Mouse (Mus musculus) liver, embryonic 13.5 days (tissue): ENCODE data around the gene Ramp2. TPM values are rescaled to one million over a fixed set of nuclear protein-coding genes. Genes with fewer than 3 reads are reported as not detected.

Experiments
- ATAC-seq: fragments of 200-750 bp; cut with Nextera tagmentation; 2 replicates; pipeline ENCODE4 v1.8.0; 2017; ENCODE audit warnings: low read depth, mild to moderate bottlenecking, moderate number of reproducible peaks, moderate library complexity
- DNase-seq: peaks from one replicate; pipeline ENCODE4 v3.0.0; 2022
- H3K27ac ChIP-seq: fragments of 300-500 bp; sonication (generic); 2 replicates; pipeline ENCODE4 v1.5.1; 2015; ENCODE audit warnings: moderate library complexity, mild to moderate bottlenecking, inconsistent platforms
- H3K27me3 ChIP-seq: fragments of 300-500 bp; sonication (generic); 2 replicates; pipeline ENCODE4 v1.6.1; 2015; ENCODE audit warnings: mild to moderate bottlenecking, inconsistent platforms
- H3K36me3 ChIP-seq: fragments of 300-500 bp; sonication (generic); 2 replicates; pipeline ENCODE4 v1.6.1; 2015; ENCODE audit warnings: mild to moderate bottlenecking, inconsistent platforms
- H3K4me1 ChIP-seq: fragments of 300-500 bp; sonication (generic); replicated peaks from 2 replicates; pipeline ENCODE4 v1.6.1; 2015; ENCODE audit warnings: inconsistent platforms
- H3K4me2 ChIP-seq: fragments of 300-500 bp; sonication (generic); 2 replicates; pipeline ENCODE4 v1.6.1; 2015; ENCODE audit warnings: inconsistent platforms, mild to moderate bottlenecking, moderate library complexity
- H3K4me3 ChIP-seq: fragments of 300-500 bp; sonication (generic); replicated peaks from 2 replicates; pipeline ENCODE4 v1.5.1; 2015; ENCODE audit warnings: mild to moderate bottlenecking, inconsistent platforms
- H3K9ac ChIP-seq: fragments of 300-500 bp; sonication (generic); 2 replicates; pipeline ENCODE4 v1.6.1; 2015; ENCODE audit warnings: mild to moderate bottlenecking, inconsistent platforms
- H3K9me3 ChIP-seq: fragments of 300-500 bp; sonication (generic); replicated peaks from 2 replicates; pipeline ENCODE4 v1.6.1; 2016; ENCODE audit warnings: inconsistent platforms
- WGBS: fragments of 180-500 bp; shearing (Covaris S2); methylation state at CpG from one replicate; pipeline ENCODE4 v1.1.7; 2015; ENCODE audit not compliant: insufficient replicate concordance; 5-methylcytosine and 5-hydroxymethylcytosine counted together
- polyA plus RNA-seq: library from polyadenylated mRNA; unstranded; fragments of >200 nt; fragmentation: Nextera tagmentation; extraction: Ambion mirVana; gene quantifications from 2 replicates; pipeline ENCODE4 v1.2.1, GENCODE M21; 2015

The Ramp2 gene
- polyA plus RNA-seq, 1 experiment from 2014 or later, result 23.4 TPM

- H3K4me2 ChIP-seq, result no peak overlapping the region
- no peak overlapping the region for H3K4me3 ChIP-seq
- peaks cover 12% of the 10 kb centered on the region for H3K4me1 ChIP-seq
- no peak for DNase-seq
- peaks cover 96% of the 10 kb centered on the region for H3K36me3 ChIP-seq
- no peaks in the 10 kb centered on the region for H3K9me3 ChIP-seq
- no peak overlapping the region for H3K27ac ChIP-seq
- WGBS, result 96% methylated on average over 8 of the region's 8 CpGs
- ATAC-seq, result no peak
- H3K9ac ChIP-seq, result no peak overlapping the region
- H3K27me3 ChIP-seq, result no peaks in the 10 kb centered on the region
These were observed 49.4 kb downstream of the Ramp2 start for GRCm38 (mm10) chr11:101295191-101295590.

- 49% methylated on average over 7 of the region's 7 CpGs for WGBS
- peaks cover 28% of the 10 kb centered on the region for H3K4me1 ChIP-seq
- peak overlapping the region; percentile 93 for H3K9ac ChIP-seq
- H3K9me3 ChIP-seq, result no peaks in the 10 kb centered on the region
- ATAC-seq (no peak), DNase-seq (no peak)
- H3K27me3 ChIP-seq, result no peaks in the 10 kb centered on the region
- peak overlapping the region; percentile 90 for H3K4me2 ChIP-seq
- peak overlapping the region; percentile 88 for H3K27ac ChIP-seq
- H3K4me3 ChIP-seq, result peak overlapping the region; percentile 94
- peaks cover 44% of the 10 kb centered on the region for H3K36me3 ChIP-seq
These were observed 55.1 kb downstream of the Ramp2 start for GRCm38 (mm10) chr11:101300881-101301280.

- peaks cover 4% of the 10 kb centered on the region; the same call in 1 of the 2 replicates for H3K27me3 ChIP-seq
- no peaks in the 10 kb centered on the region for H3K9me3 ChIP-seq
- DNase-seq, result no peak
- peak overlapping the region; percentile 88 for H3K27ac ChIP-seq
- H3K4me1 ChIP-seq, result peaks cover 28% of the 10 kb centered on the region
- H3K36me3 ChIP-seq, result peaks cover 38% of the 10 kb centered on the region
- peak; percentile 57 for ATAC-seq
- peak overlapping the region; percentile 94 for H3K4me3 ChIP-seq
- 8% methylated on average over 26 of the region's 26 CpGs for WGBS
- peak overlapping the region; percentile 90 for H3K4me2 ChIP-seq
- H3K9ac ChIP-seq, result peak overlapping the region; percentile 93
These were observed 55.6 kb downstream of the Ramp2 start for GRCm38 (mm10) chr11:101301299-101302003.

GRCm38 (mm10) chr11:101302004-101302798 is 56.4 kb downstream of the Ramp2 start, which contains the start of gene Becn1:
Becn1 (minus strand) TSS chr11:101302286.
- Histone ChIP-seq H3K9me3 (no peaks in the 10 kb centered on the region), H3K4me3 (peak within 1 kb of the TSS; percentile 94), H3K4me2 (peak within 1 kb of the TSS; percentile 90), H3K36me3 (peaks cover 33% of the 10 kb centered on the region), H3K27me3 (peaks cover 10% of the 10 kb centered on the region), H3K9ac (peak within 1 kb of the TSS; percentile 93), H3K27ac (peak within 1 kb of the TSS; percentile 88), H3K4me1 (peaks cover 28% of the 10 kb centered on the region)
- 6% methylated on average over 39 of the region's 39 CpGs for WGBS
- DNase-seq, result peak; percentile 92
- ATAC-seq, result peak; percentile 96

GRCm38 (mm10) chr11:101307744-101308143 is 61.9 kb downstream of the Ramp2 start:
- no peaks in the 10 kb centered on the region for H3K9me3 ChIP-seq
- WGBS, result 31% methylated on average over 5 of the region's 5 CpGs
- no peak overlapping the region for H3K4me2 ChIP-seq
- H3K4me1 ChIP-seq, result peaks cover 6% of the 10 kb centered on the region; the same call in 1 of the 2 replicates
- no peak for DNase-seq
- H3K9ac ChIP-seq, result no peak overlapping the region
- no peaks in the 10 kb centered on the region for H3K36me3 ChIP-seq
- no peak overlapping the region for H3K27ac ChIP-seq
- no peak overlapping the region for H3K4me3 ChIP-seq
- peaks cover 10% of the 10 kb centered on the region for H3K27me3 ChIP-seq
- ATAC-seq, result no peak

Other genes starting within 250 kb of the Ramp2 start
- gene Atp6v0a1, start 236.6 kb upstream of the Ramp2 start, polyA plus RNA-seq, result 52.8 and 64.0 TPM in 2 replicates
- 6.0 TPM in 2 replicates for gene Naglu, start 176.0 kb upstream of the Ramp2 start, polyA plus RNA-seq
- 0.14 and 0.24 TPM in 2 replicates for gene Hsd17b1, start 167.6 kb upstream of the Ramp2 start, polyA plus RNA-seq
- 23.0 and 23.2 TPM in 2 replicates for gene Coasy, start 163.5 kb upstream of the Ramp2 start, polyA plus RNA-seq
- 32.5 and 34.4 TPM in 2 replicates for gene Mlx, start 158.8 kb upstream of the Ramp2 start, polyA plus RNA-seq
- 26.4 and 27.1 TPM in 2 replicates for gene Psmc3ip, start 150.6 kb upstream of the Ramp2 start, polyA plus RNA-seq
- gene Retreg3, start 126.1 kb upstream of the Ramp2 start, polyA plus RNA-seq, result 11.5 and 13.0 TPM in 2 replicates
- 49.7 and 54.4 TPM in 2 replicates for gene Tubg1, start 126.1 kb upstream of the Ramp2 start, polyA plus RNA-seq
- gene Tubg2, start 90.1 kb upstream of the Ramp2 start, polyA plus RNA-seq, result 0.29 and 0.37 TPM in 2 replicates
- 0.09 and 0.12 TPM in 2 replicates for gene Cntnap1, start 75.5 kb upstream of the Ramp2 start, polyA plus RNA-seq
- gene Plekhh3, start 74.7 kb upstream of the Ramp2 start, polyA plus RNA-seq, result 1.0 and 1.1 TPM in 2 replicates
- not detected in 2 replicates for gene Ccr10, start 70.6 kb upstream of the Ramp2 start, polyA plus RNA-seq
- 6.6 and 7.4 TPM in 2 replicates for gene Ezh1, start 19.6 kb upstream of the Ramp2 start, polyA plus RNA-seq
- 98.5 and 99.4 TPM in 2 replicates for gene Vps25, start 7.7 kb downstream of the Ramp2 start, polyA plus RNA-seq
- gene Wnk4, start 14.5 kb downstream of the Ramp2 start, polyA plus RNA-seq, result 5.5 and 7.9 TPM in 2 replicates
- 0.63 and 0.85 TPM in 2 replicates for gene Cntd1, start 33.0 kb downstream of the Ramp2 start, polyA plus RNA-seq
- 125 TPM in 2 replicates for gene Coa3, start 33.1 kb downstream of the Ramp2 start, polyA plus RNA-seq
- 108 and 112 TPM in 2 replicates for gene Becn1, start 56.3 kb downstream of the Ramp2 start, polyA plus RNA-seq
- 198 and 239 TPM in 2 replicates for gene Psme3, start 70.2 kb downstream of the Ramp2 start, polyA plus RNA-seq
- 1.2 and 1.3 TPM in 2 replicates for gene Aoc2, start 79.0 kb downstream of the Ramp2 start, polyA plus RNA-seq
- gene Aoc3, start 84.6 kb downstream of the Ramp2 start, polyA plus RNA-seq, result 0.07 TPM in 1 of 2 replicates, not detected in the other
- not detected in 2 replicates for gene G6pc, start 121.5 kb downstream of the Ramp2 start, polyA plus RNA-seq
- 63.2 and 63.7 TPM in 2 replicates for gene Aarsd1, start 171.6 kb downstream of the Ramp2 start, polyA plus RNA-seq
- 3.7 TPM in 2 replicates for gene Gm27029, start 178.8 kb downstream of the Ramp2 start, polyA plus RNA-seq
- gene Rundc1, start 179.1 kb downstream of the Ramp2 start, polyA plus RNA-seq, result 6.0 and 6.9 TPM in 2 replicates
- 0.66 and 1.2 TPM in 2 replicates for gene Ptges3l, start 179.3 kb downstream of the Ramp2 start, polyA plus RNA-seq
- gene Rpl27, start 196.3 kb downstream of the Ramp2 start, polyA plus RNA-seq, result 344 and 360 TPM in 2 replicates
- 31.4 and 33.0 TPM in 2 replicates for gene Ifi35, start 202.4 kb downstream of the Ramp2 start, polyA plus RNA-seq
- gene Rnd2, start 219.0 kb downstream of the Ramp2 start, polyA plus RNA-seq, result 3.1 and 3.4 TPM in 2 replicates
- gene Vat1, start 220.2 kb downstream of the Ramp2 start, polyA plus RNA-seq, result 8.8 and 8.9 TPM in 2 replicates